Mouse (Mus musculus) gastrocnemius, postnatal 14 days (tissue): Measurements from ENCODE around the gene Npas1. TPM values are rescaled to one million over a fixed set of nuclear protein-coding genes. Genes with fewer than 3 reads are reported as not detected.

ENCODE experiments used
- DNase-seq: peaks from one replicate; pipeline ENCODE4 v3.0.0; 2021; ENCODE audit warnings: mixed read lengths
- intact Hi-C: fragments of 180-260 bp; cut with DNase I; formaldehyde crosslinking; loops from one replicate; pipeline ENCODE4 v1.15.1; 2025; ENCODE audit warnings: low total_unique reads
- total RNA-seq, 2 experiments: library from RNA; stranded (reverse); gene quantifications; 2 replicates each; pipeline ENCODE4 v1.2.3; 2021

Gene Npas1
- total RNA-seq, 2 experiments from 2014 or later: not detected

- intact Hi-C loops: loop anchor here (5.0 kb wide), 1 partner anchor 48 kb away; no protein-coding TSS in a partner anchor
- DNase-seq: no peak
These were observed 51.8 kb downstream of the Npas1 start for GRCm38 (mm10) chr7:16425721-16426120.

DNA sequence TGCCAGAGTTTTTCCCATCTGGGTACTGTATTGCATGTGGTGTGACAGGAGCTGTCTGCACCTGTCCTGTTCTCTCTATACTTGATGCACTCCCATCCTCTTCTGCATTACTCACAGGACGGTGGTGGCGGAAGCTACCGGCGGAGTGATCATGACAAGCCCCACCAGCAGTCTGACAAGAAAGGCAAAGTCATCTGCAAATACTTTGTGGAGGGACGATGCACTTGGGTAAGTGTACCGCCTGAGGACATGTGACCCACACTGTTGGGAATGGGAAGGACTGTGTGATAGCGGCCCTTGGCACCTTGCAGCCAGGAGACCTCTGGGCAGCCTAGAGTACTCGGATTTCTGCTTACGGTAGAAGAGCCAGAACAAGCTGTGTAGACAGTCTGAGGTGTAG lies 53.8 kb downstream of the Npas1 start:
- intact Hi-C loops: no loop called here
- no peak for DNase-seq

GRCm38 (mm10) chr7:16422222-16422856 lies 55.2 kb downstream of the Npas1 start:
- no peak for DNase-seq
- intact Hi-C loops: no loop called here

GRCm38 (mm10) chr7:16420493-16421118 lies 56.9 kb downstream of the Npas1 start:
- no peak for DNase-seq
- intact Hi-C loops: no loop called here

GRCm38 (mm10) chr7:16418713-16419112 lies 58.8 kb downstream of the Npas1 start:
- intact Hi-C loops: no loop called here
- DNase-seq: no peak

- peak; percentile 46 for DNase-seq
- intact Hi-C loops: no loop called here
These were observed 60.3 kb downstream of the Npas1 start for GRCm38 (mm10) chr7:16417141-16417771.

GRCm38 (mm10) chr7:16415426-16415825 lies 62.1 kb downstream of the Npas1 start:
- DNase-seq: no peak
- intact Hi-C loops: no loop called here

DNA sequence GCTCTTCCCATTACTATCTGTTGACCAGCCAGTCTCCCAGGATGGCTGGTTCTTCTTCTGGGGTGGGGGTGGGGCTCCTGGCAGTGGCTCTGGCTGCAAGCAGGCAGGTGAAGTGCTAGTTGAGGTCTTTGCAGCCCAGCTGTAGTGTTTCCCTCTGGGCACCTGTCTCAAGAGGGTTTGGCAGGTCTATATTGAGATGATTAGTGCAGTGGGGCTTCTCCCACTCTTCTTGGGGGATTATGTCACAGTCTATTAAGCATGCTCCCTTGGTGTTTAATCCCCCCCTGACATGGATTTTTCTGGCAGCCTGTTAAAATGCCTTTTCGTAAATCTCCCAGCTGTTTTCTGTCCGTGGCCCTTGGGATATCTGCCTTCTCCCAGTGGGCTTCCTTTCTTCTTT lies 64.6 kb downstream of the Npas1 start:
- intact Hi-C loops: no loop called here
- DNase-seq: no peak

- intact Hi-C loops: no loop called here
- no peak for DNase-seq
These were observed 65.2 kb downstream of the Npas1 start for GRCm38 (mm10) chr7:16412220-16412896.

DNA sequence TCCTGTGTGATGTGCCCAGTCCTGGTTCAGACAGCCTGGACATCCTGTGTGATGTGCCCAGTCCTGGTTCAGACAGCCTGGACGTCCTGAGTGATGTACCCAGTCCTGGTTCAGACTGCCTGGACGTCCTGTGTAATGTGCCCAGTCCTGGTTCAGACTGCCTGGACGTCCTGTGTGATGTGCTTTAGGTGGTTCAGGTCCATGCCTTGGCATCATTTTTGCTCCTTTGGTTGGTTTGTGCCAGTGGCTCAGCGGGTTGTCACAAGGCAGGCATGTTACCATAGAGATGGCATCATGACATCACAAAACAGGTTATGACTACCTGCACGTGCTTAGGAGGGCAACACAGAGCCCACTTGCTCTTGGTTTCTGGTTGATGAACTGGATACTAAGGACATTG lies 66.4 kb downstream of the Npas1 start:
- DNase-seq: no peak
- intact Hi-C loops: no loop called here

GRCm38 (mm10) chr7:16406978-16407377 lies 70.5 kb downstream of the Npas1 start:
- intact Hi-C loops: no loop called here
- DNase-seq: no peak

Other genes starting within 250 kb of the Npas1 start
- gene C5ar2, start 233.6 kb downstream of the Npas1 start, total RNA-seq: under 1 TPM; 0.20 to 0.27 TPM
- gene C5ar1, start 218.2 kb downstream of the Npas1 start, total RNA-seq: 1 to 10 TPM; 2.6 to 3.1 TPM
- 10 to 100 TPM; 11.1 to 12.4 TPM for gene Inafm1, start 204.1 kb downstream of the Npas1 start, total RNA-seq
- gene Ccdc9, start 190.9 kb downstream of the Npas1 start, total RNA-seq: 10 to 100 TPM; 30.1 to 32.8 TPM
- gene Bbc3, start 169.3 kb downstream of the Npas1 start, total RNA-seq: 1 to 10 TPM; 3.6 to 5.1 TPM
- gene Sae1, start 89.9 kb downstream of the Npas1 start, total RNA-seq: 10 to 100 TPM; 30.0 to 37.9 TPM
- 10 to 100 TPM; 27.9 to 28.5 TPM for gene Zc3h4, start 76.8 kb downstream of the Npas1 start, total RNA-seq
- gene Tmem160, start 24.9 kb downstream of the Npas1 start, total RNA-seq: 10 to 100 TPM; 23.2 to 28.7 TPM
- 10 to 100 TPM; 18.8 to 23.1 TPM for gene Arhgap35, start 137.3 kb upstream of the Npas1 start, total RNA-seq
- not detected for gene Ceacam15, start 198.0 kb upstream of the Npas1 start, total RNA-seq
- gene Ceacam9, start 244.2 kb upstream of the Npas1 start, total RNA-seq: not detected